In genomic region chr4:123446754-123447153, GRCm38 (mm10) we compare ENCODE assay signal across 12 mouse cellular contexts.
DNase-seq lines count a peak whose midpoint lies in the region; ATAC-seq and TF ChIP-seq lines count a peak whose summit lies in the region.
"Had no signal": no experiment of that assay in that cellular context is flagged by ENCODE, and none has a peak within 500 bp of the region (broad histone marks: within the 10 kb centered on the region; RNA-seq: fewer than 3 reads in every experiment).

No protein-coding gene starts in this region.

- H3K4me3 ChIP-seq in forebrain, postnatal 0 days (ENCODE audit: low read depth, low read length), result no peak overlapping the region
- H3K4me3 ChIP-seq in forebrain, embryonic 11.5 days (ENCODE audit: low read depth, low read length), result no peak overlapping the region
- no peak overlapping the region for H3K4me3 ChIP-seq in lung, embryonic 16.5 days (ENCODE audit: low read length)
- no peak overlapping the region for H3K4me3 ChIP-seq in heart, embryonic 14.5 days (ENCODE audit: control insufficient read depth in 1 of 2, insufficient read depth in 1 of 2, low read depth in 1 of 2, low read length in 2 of 2)
- no peak overlapping the region for H3K4me3 ChIP-seq in myocyte
- H3K4me3 ChIP-seq: left cerebral cortex, adult 2 months had no signal

- no peaks in the 10 kb centered on the region for H3K9me3 ChIP-seq in forebrain, postnatal 0 days (ENCODE audit: low read length)
- no peaks in the 10 kb centered on the region for H3K9me3 ChIP-seq in forebrain, embryonic 11.5 days (ENCODE audit: control insufficient read depth, low read length)
- no peaks in the 10 kb centered on the region for H3K9me3 ChIP-seq in lung, embryonic 16.5 days (ENCODE audit: control insufficient read depth, low read length)
- H3K9me3 ChIP-seq in heart, embryonic 14.5 days (ENCODE audit: control insufficient read depth, low read length), result no peaks in the 10 kb centered on the region

- no peak for TF ChIP-seq POLR2A in myocyte (IDR thresholded peaks at IDR 0.05; ENCODE audit: insufficient read length, low read depth)

- H3K4me1 ChIP-seq in forebrain, postnatal 0 days (ENCODE audit: insufficient read depth), result no peaks in the 10 kb centered on the region
- no peaks in the 10 kb centered on the region for H3K4me1 ChIP-seq in forebrain, embryonic 11.5 days (replicated peaks; ENCODE audit: control insufficient read depth, insufficient read depth, low read length)
- no peaks in the 10 kb centered on the region for H3K4me1 ChIP-seq in lung, embryonic 16.5 days (replicated peaks; ENCODE audit: control insufficient read depth, insufficient read depth, low read length)
- peaks cover 4 to 14% of the 10 kb centered on the region in 2 experiments for H3K4me1 ChIP-seq in heart, embryonic 14.5 days (ENCODE audit: control insufficient read depth in 2 of 2, insufficient read depth in 2 of 2, low read length in 2 of 2)

- H3K27ac ChIP-seq in forebrain, postnatal 0 days (ENCODE audit: low read depth, low read length), result no peak overlapping the region
- H3K27ac ChIP-seq in forebrain, embryonic 11.5 days (ENCODE audit: low read depth, low read length), result no peak overlapping the region
- H3K27ac ChIP-seq in lung, embryonic 16.5 days (ENCODE audit: low read length), result no peak overlapping the region
- H3K27ac ChIP-seq in heart, embryonic 14.5 days (replicated peaks in 1 of 2; ENCODE audit: control insufficient read depth in 1 of 2, insufficient read depth in 1 of 2, low read depth in 2 of 2, low read length in 2 of 2), result peak overlapping the region; percentile 11 to 53; a peak in 3 of 4 replicates
- H3K27ac ChIP-seq: left cerebral cortex, adult 2 months had no signal

- peak; percentile 17 for DNase-seq in forebrain, postnatal 0 days
- DNase-seq in forebrain, embryonic 11.5 days (ENCODE audit: low spot score), result no peak
- DNase-seq in lung, postnatal 25 days (ENCODE audit: low spot score), result no peak
- DNase-seq in gastrocnemius, postnatal 36 days, result no peak
- DNase-seq in adrenal gland, postnatal 36 days, result no peak
- DNase-seq: kidney, postnatal 25 days; lung, adult 18-20 months; right cerebral cortex, postnatal 14 days had no signal

- no peak overlapping the region for H3K4me2 ChIP-seq in forebrain, postnatal 0 days (ENCODE audit: low read depth)
- no peak overlapping the region for H3K4me2 ChIP-seq in forebrain, embryonic 11.5 days (ENCODE audit: low read depth, low read length, severe bottlenecking)
- no peak overlapping the region for H3K4me2 ChIP-seq in lung, embryonic 16.5 days (ENCODE audit: low read depth, low read length)
- no peak overlapping the region for H3K4me2 ChIP-seq in heart, embryonic 14.5 days (ENCODE audit: low read length)
- peak overlapping the region; percentile 67 for H3K4me2 ChIP-seq in myocyte (ENCODE audit: low read depth)

- ATAC-seq in forebrain, postnatal 0 days, result peak; percentile 42; the same call in 1 of the 2 replicates
- no peak for ATAC-seq in forebrain, embryonic 11.5 days (replicated peaks; ENCODE audit: low FRiP score)
- ATAC-seq in lung, embryonic 16.5 days (ENCODE audit: low read depth), result 0 out of 2 replicates have a peak, but pooled peaks have one; percentile 31
- 0 out of 2 replicates have a peak, but pooled peaks have one; percentile 43 for ATAC-seq in heart, embryonic 14.5 days (ENCODE audit: insufficient number of reproducible peaks, insufficient read depth, low FRiP score, low read depth)

- no peaks in the 10 kb centered on the region for H3K27me3 ChIP-seq in forebrain, postnatal 0 days (ENCODE audit: insufficient read depth, low read length)
- H3K27me3 ChIP-seq in forebrain, embryonic 11.5 days (ENCODE audit: control insufficient read depth, insufficient read depth, low read length), result no peaks in the 10 kb centered on the region
- no peaks in the 10 kb centered on the region for H3K27me3 ChIP-seq in lung, embryonic 16.5 days (ENCODE audit: control insufficient read depth, insufficient read depth, low read depth, low read length)
- no peaks in the 10 kb centered on the region for H3K27me3 ChIP-seq in heart, embryonic 14.5 days (ENCODE audit: control insufficient read depth, insufficient read depth, low read length)
- H3K27me3 ChIP-seq in myocyte (ENCODE audit: control insufficient read depth, insufficient read depth, insufficient read length), result no peaks in the 10 kb centered on the region

- no peak for TF ChIP-seq CTCF in forebrain, postnatal 0 days (IDR thresholded peaks at IDR 0.05; ENCODE audit: low read depth)

- peaks cover 58% of the 10 kb centered on the region for H3K36me3 ChIP-seq in forebrain, postnatal 0 days (ENCODE audit: insufficient read depth)
- peaks cover 10% of the 10 kb centered on the region; the same call in 1 of the 2 replicates for H3K36me3 ChIP-seq in forebrain, embryonic 11.5 days (ENCODE audit: control insufficient read depth, insufficient read depth, low read length)
- H3K36me3 ChIP-seq in lung, embryonic 16.5 days (ENCODE audit: control insufficient read depth, insufficient read depth, low read length), result peaks cover 30% of the 10 kb centered on the region
- peaks cover 86% of the 10 kb centered on the region for H3K36me3 ChIP-seq in heart, embryonic 14.5 days (ENCODE audit: control insufficient read depth, insufficient read depth, low read length)
- peaks cover 46% of the 10 kb centered on the region for H3K36me3 ChIP-seq in myocyte (ENCODE audit: control insufficient read depth, insufficient read depth)

- intact Hi-C loops in gastrocnemius, postnatal 36 days (cut with DNase I), result no loop called here

- WGBS in forebrain, postnatal 0 days, result 57% methylated on average over 7 of the region's 7 CpGs
- 87% methylated on average over 7 of the region's 7 CpGs for WGBS in forebrain, embryonic 11.5 days
- WGBS in lung, embryonic 16.5 days, result 29% methylated on average over 7 of the region's 7 CpGs
- 19% methylated on average over 7 of the region's 7 CpGs for WGBS in heart, embryonic 14.5 days

- H3K79me2 ChIP-seq in myocyte (ENCODE audit: control insufficient read depth, insufficient read depth), result no peaks in the 10 kb centered on the region

- H3ac ChIP-seq in myocyte (ENCODE audit: control insufficient read depth, insufficient read length), result no peak overlapping the region

- H3K9ac ChIP-seq in forebrain, postnatal 0 days, result no peak overlapping the region
- H3K9ac ChIP-seq in forebrain, embryonic 11.5 days (ENCODE audit: low read length), result no peak overlapping the region
- H3K9ac ChIP-seq in lung, embryonic 16.5 days (ENCODE audit: low read length), result no peak overlapping the region
- no peak overlapping the region for H3K9ac ChIP-seq in heart, embryonic 14.5 days (ENCODE audit: low read length)

TF ChIP-seq in myocyte, 11 proteins besides CTCF, POLR2A, EP300 and RAD21:
- TF ChIP-seq E2F4 (IDR thresholded peaks at IDR 0.05; ENCODE audit: insufficient read depth) (no peak), USF1 (IDR thresholded peaks at IDR 0.05; ENCODE audit: low read depth) (no peak), TCF12 (IDR thresholded peaks at IDR 0.05; ENCODE audit: insufficient read depth, poor library complexity, severe bottlenecking) (no peak), SRF (IDR thresholded peaks at IDR 0.05; ENCODE audit: control insufficient read depth, insufficient read length, low read depth) (no peak), MYOG (IDR thresholded peaks at IDR 0.05; ENCODE audit: control insufficient read depth in 1 of 3, insufficient read depth in 1 of 3, insufficient read length in 2 of 3, low read depth in 2 of 3) (no peak), POLR2AphosphoS2 (IDR thresholded peaks at IDR 0.05; ENCODE audit: insufficient read length, low read depth) (no peak), CEBPB (IDR thresholded peaks at IDR 0.05; ENCODE audit: insufficient read depth, poor library complexity, severe bottlenecking) (no peak), REST (IDR thresholded peaks at IDR 0.05; ENCODE audit: insufficient read depth, insufficient read length) (no peak), MYOD1 (IDR thresholded peaks at IDR 0.05; ENCODE audit: control insufficient read depth in 1 of 3, insufficient read length in 2 of 3, low read depth in 2 of 3) (no peak), MAX (IDR thresholded peaks at IDR 0.05; ENCODE audit: low read depth) (no peak), TCF3 (IDR thresholded peaks at IDR 0.05; ENCODE audit: insufficient read length, low read depth) (no peak)

Comparison
In these comparisons a context has a peak if more than half of its experiments do, and no peak if none do; other contexts are left out.
1. H3K27ac ChIP-seq: peak in heart, embryonic 14.5 days (2 of 2); none in forebrain, postnatal 0 days (single experiment), forebrain, embryonic 11.5 days (single experiment) and lung, embryonic 16.5 days (single experiment).